Mouse (Mus musculus) layer of hippocampus, adult 2 months (tissue): ENCODE data around the gene Gtsf2. TPM values are rescaled to one million over a fixed set of nuclear protein-coding genes. Genes with fewer than 3 reads are reported as not detected.
"Not testable (repeated sequence)": the region's sequence is repeated elsewhere in the genome, so short reads cannot be mapped to it uniquely, and the experiment has no call there.

ENCODE experiments used
- DNase-seq, 2 experiments: peaks; one replicate each; pipeline ENCODE4 v3.0.0; 2022; ENCODE audit warnings: low spot score in 2 of 2
- H3K27ac ChIP-seq: fragments of 200-600 bp; 2 replicates; pipeline ENCODE4 v1.8.1; 2022
- H3K4me3 ChIP-seq: fragments of 200-600 bp; 2 replicates; pipeline ENCODE4 v1.8.1; 2022; ENCODE audit warnings: mild to moderate bottlenecking
- CTCF ChIP-seq: fragments of 200-600 bp; conservative IDR thresholded peaks from 2 replicates; pipeline ENCODE4 v1.8.1; 2022; ENCODE audit warnings: antibody characterized with exemption, mild to moderate bottlenecking, moderate library complexity
- total RNA-seq, 2 experiments: library from RNA; stranded (reverse); gene quantifications; 2 replicates each; pipeline ENCODE4 v1.2.3; 2021

Gene Gtsf2
- total RNA-seq, 2 experiments from 2014 or later: not detected

DNA sequence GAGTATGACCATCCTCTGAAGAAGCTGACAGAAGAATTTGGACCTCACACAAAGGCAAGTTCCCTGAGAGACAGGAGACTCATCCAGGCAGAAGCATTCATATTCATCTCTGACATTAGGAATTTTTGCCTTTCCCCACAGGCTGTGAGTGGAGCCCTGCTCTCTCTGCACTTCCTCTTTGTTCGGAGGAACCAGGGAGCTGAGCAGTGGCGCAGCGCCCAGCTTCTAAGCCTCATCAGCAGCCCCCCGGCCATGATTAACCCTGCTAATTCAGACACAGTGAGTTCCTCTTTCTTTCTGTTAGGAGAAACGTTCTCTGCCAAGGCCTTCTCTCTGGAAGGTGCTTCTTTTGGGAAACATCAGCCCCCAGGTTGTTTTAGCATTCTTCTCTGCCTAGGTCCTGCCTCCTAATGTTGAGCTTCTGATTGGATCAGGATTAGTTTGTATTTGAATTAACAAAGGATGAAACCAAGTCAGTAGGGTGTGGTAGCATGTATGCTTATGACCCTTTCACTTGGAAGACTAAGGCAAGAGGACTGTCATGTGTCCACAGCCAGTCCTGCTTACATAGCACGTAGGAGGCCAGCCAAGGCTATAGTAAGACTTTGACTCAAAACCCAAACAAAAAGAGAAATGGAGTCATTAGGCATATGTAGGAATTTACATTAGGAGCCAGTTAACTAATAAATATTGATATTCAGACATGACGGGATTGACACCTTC lies 14.4 kb upstream of the Gtsf2 start:
- DNase-seq: no peak
- H3K27ac ChIP-seq: no peak overlapping the region
- TF ChIP-seq CTCF: no peak
- H3K4me3 ChIP-seq: no peak overlapping the region

DNA sequence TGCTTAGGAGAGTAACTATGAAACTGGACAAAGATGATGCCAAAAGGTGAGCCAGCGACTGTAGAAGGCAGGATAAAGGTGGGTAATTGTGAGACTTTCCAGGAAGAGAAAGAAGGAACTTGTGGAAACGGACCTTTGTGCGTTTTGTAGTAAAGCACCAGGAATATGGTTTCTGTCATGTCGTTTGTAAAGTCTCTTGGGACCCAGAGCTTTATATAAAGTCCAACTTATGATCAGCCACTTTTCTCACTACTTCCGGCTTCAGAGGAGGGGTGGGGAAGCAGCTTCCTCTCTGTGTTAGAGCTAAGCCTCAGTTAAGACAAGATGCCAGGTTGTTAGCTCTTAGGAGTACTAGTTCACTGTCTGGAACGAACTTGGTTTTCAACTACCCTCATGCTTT lies 6.2 kb upstream of the Gtsf2 start:
- Histone ChIP-seq H3K27ac (no peak overlapping the region), H3K4me3 (no peak overlapping the region)
- DNase-seq: no peak
- no peak for TF ChIP-seq CTCF

DNA sequence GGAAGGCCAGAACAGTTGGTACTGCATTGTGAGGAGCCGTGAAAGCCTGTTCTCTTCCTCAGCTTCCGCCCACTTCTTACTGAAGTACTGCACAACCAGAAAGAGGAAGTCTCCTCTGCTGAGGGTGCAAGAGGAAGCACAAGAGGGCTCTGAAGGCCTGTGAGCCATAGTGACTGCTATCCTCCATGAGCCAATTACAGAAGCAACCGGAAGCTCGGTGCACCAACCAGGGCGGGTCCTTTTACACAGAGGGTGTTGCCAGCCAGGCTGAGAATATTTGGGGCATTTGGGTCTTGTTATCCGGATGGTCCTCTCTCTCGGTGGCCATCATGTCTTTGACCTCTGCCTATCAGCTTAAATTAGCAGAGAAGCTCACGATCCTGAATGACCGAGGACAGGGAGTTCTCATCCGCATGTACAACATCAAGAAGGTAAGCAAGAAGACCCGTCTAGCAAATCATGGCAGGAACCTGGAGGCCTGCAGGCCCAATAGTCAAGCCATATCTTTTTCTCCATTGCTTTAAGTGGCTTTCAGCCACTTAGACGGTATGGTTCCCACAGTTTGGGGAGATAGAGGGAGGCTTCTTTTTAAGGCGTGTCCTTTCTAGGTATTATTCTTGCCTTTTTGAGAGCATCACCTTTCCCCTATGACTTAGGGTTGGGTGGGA lies 5.4 kb upstream of the Gtsf2 start, which contains the start of gene Nckap1l:
Gene Nckap1l (plus strand): TSS at position 244 of the 668 bp plus-strand sequence.
- peak in 1 of 2 experiments; percentile 16 for DNase-seq
- no peak within 1 kb of the TSS for H3K4me3 ChIP-seq
- no peak within 1 kb of the TSS for H3K27ac ChIP-seq
- no peak for TF ChIP-seq CTCF

- DNase-seq, H3K4me3 ChIP-seq, H3K27ac ChIP-seq: not testable (repeated sequence)
These were observed 2.3 kb downstream of the Gtsf2 start for GRCm38 (mm10) chr15:103445966-103446365.

DNA sequence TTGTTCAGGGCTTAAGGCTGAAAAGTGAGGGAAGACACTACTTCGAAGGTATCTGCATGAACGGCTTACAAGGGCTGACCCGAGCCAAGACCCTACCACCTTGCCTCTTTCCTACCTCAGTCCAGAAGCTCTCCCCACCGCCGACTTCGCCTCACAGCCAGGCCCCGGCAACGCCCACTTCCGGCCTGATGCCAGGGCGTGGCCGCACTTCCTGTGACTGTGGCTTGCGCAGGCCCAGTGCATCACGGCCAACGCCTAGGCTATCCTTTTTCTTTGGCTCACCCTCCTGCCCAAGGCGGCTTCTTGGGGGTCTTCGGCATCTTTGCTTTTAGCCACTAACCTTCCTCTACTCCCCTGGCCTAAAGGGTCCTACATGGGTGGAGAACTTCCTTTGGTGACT lies 18.0 kb downstream of the Gtsf2 start, which contains the start of gene Gtsf1:
Gene Gtsf1 (minus strand): TSS at position 230 of the 400 bp plus-strand sequence.
- no peak for TF ChIP-seq CTCF
- DNase-seq: no peak
- Histone ChIP-seq H3K4me3 (no peak within 1 kb of the TSS), H3K27ac (no peak within 1 kb of the TSS)

GRCm38 (mm10) chr15:103427017-103427416 lies 21.3 kb downstream of the Gtsf2 start:
- no peak overlapping the region for H3K27ac ChIP-seq
- no peak overlapping the region for H3K4me3 ChIP-seq
- no peak for TF ChIP-seq CTCF
- DNase-seq: no peak

- H3K27ac ChIP-seq, H3K4me3 ChIP-seq, DNase-seq: not testable (repeated sequence)
These were observed 42.7 kb downstream of the Gtsf2 start for GRCm38 (mm10) chr15:103405586-103405985.

DNA sequence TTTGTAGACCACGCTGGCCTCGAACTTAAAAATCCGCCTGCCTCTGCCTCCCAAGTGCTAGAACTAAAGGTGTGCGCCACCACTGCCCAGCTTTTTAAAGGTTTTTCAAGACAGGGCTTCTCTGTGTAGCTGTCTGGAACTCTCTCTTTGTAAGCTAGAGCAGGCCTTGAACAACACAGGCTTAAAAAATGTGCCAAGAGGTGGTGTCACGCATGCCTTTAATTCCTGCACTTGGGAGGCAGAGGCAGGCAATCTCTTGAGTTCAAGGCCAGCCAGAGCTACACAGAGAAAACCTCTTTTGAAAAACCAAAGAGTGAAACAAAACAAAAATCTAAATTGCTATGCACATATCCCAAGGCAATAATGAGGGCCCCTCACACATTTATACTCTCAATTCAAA lies 46.9 kb downstream of the Gtsf2 start:
- Histone ChIP-seq H3K4me3 (no peak overlapping the region), H3K27ac (no peak overlapping the region)
- TF ChIP-seq CTCF: no peak
- DNase-seq: no peak

- Histone ChIP-seq H3K4me3 (no peak overlapping the region), H3K27ac (no peak overlapping the region)
- TF ChIP-seq CTCF: no peak
- no peak for DNase-seq
These were observed 54.7 kb downstream of the Gtsf2 start for GRCm38 (mm10) chr15:103393577-103393976.

Other genes with a start within 250 kb of the Gtsf2 start
- gene Cbx5, start 208.7 kb downstream of the Gtsf2 start, total RNA-seq: 100 to 1,000 TPM; 179 to 187 TPM
- 100 to 1,000 TPM; 256 to 265 TPM for gene Hnrnpa1, start 208.0 kb downstream of the Gtsf2 start, total RNA-seq
- gene Nfe2, start 190.1 kb downstream of the Gtsf2 start, total RNA-seq: not detected
- gene Copz1, start 175.8 kb downstream of the Gtsf2 start, total RNA-seq: 10 to 100 TPM; 91.0 to 96.2 TPM
- gene Gpr84, start 137.9 kb downstream of the Gtsf2 start, total RNA-seq: under 1 TPM; 0.61 to 0.81 TPM
- 10 to 100 TPM; 40.8 to 42.2 TPM for gene Zfp385a, start 108.4 kb downstream of the Gtsf2 start, total RNA-seq
- 1 to 10 TPM; 1.2 to 2.1 TPM for gene Itga5, start 81.7 kb downstream of the Gtsf2 start, total RNA-seq
- not detected for gene Gtsf1, start 18.0 kb downstream of the Gtsf2 start, total RNA-seq
- 1 to 10 TPM; 6.9 to 8.7 TPM for gene Nckap1l, start 5.3 kb upstream of the Gtsf2 start, total RNA-seq
- 100 to 1,000 TPM; 109 to 117 TPM for gene Pde1b, start 54.6 kb upstream of the Gtsf2 start, total RNA-seq
- 100 to 1,000 TPM; 118 to 136 TPM for gene Ppp1r1a, start 89.5 kb upstream of the Gtsf2 start, total RNA-seq
- 1 to 10 TPM in 1 of 2 experiments, not detected in 1; 1.7 TPM for gene Glycam1, start 116.6 kb upstream of the Gtsf2 start, total RNA-seq